Mouse (Mus musculus): Measurements from ENCODE around the gene Emid1. TPM values are rescaled to one million over a fixed set of nuclear protein-coding genes. Genes with fewer than 3 reads are reported as not detected.

The Emid1 gene
- polyA plus RNA-seq, 1 experiment from 2014 or later: 7.9 TPM

DNA sequence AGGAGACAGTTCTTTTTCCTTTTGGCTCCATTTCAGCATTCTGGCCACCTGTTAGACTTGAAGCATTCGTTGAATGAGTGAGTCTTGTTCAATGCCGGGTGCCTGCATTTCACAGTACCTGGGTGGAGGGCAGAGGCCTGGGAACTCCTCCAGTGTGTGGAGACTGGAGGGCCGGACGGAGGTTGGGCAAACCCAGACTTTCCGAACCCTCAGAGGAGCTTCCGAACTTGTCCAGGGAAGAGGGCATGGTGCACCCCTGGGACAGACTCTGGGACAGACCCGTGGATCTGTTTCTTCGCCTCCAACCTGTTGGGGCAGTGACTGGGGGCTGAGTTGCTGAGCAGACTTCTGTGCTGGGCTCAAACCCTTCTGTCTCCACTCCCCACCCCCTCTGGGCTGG is 95.0 kb downstream of the Emid1 start:
- peaks cover 28% of the 10 kb centered on the region for H3K4me1 ChIP-seq (ENCODE audit: control insufficient read depth, insufficient read depth, low read length)
- H3K36me3 ChIP-seq (ENCODE audit: control insufficient read depth, insufficient read depth, low read length): 0 out of 2 replicates have a peak, but pooled peaks cover 5% of the 10 kb centered on the region
- no peak overlapping the region for H3K9ac ChIP-seq (replicated peaks; ENCODE audit: low read length)
- H3K4me3 ChIP-seq (replicated peaks; ENCODE audit: low read depth, low read length): no peak overlapping the region
- ATAC-seq (ENCODE audit: low FRiP score, low TSS enrichment) (no peak), DNase-seq (no peak)
- no peaks in the 10 kb centered on the region for H3K9me3 ChIP-seq (ENCODE audit: control insufficient read depth, low read length)
- 45% methylated on average over 8 of the region's 8 CpGs for WGBS
- no peak overlapping the region for H3K27ac ChIP-seq (replicated peaks; ENCODE audit: low read depth, low read length)
- H3K27me3 ChIP-seq (ENCODE audit: control insufficient read depth, insufficient read depth, low read length): peaks cover 62% of the 10 kb centered on the region
- H3K4me2 ChIP-seq (ENCODE audit: low read length): no peak overlapping the region

Other genes starting within 250 kb of the Emid1 start
- gene Nefh, start 204.2 kb downstream of the Emid1 start, polyA plus RNA-seq (2014; fragmentation: Nextera tagmentation; extraction: Ambion mirVana): 3.2 and 3.5 TPM in 2 replicates
- 84.7 and 96.5 TPM in 2 replicates for gene Ap1b1, start 165.4 kb downstream of the Emid1 start, polyA plus RNA-seq (2014; fragmentation: Nextera tagmentation; extraction: Ambion mirVana)
- gene Rasl10a, start 94.1 kb downstream of the Emid1 start, polyA plus RNA-seq (2014; fragmentation: Nextera tagmentation; extraction: Ambion mirVana): 0.33 and 1.3 TPM in 2 replicates
- gene Gas2l1, start 86.9 kb downstream of the Emid1 start, polyA plus RNA-seq (2014; fragmentation: Nextera tagmentation; extraction: Ambion mirVana): 19.7 and 22.1 TPM in 2 replicates
- 34.5 and 45.4 TPM in 2 replicates for gene Rhbdd3, start 53.3 kb downstream of the Emid1 start, polyA plus RNA-seq (2014; fragmentation: Nextera tagmentation; extraction: Ambion mirVana)
- 346 and 428 TPM in 2 replicates for gene Ewsr1, start 53.0 kb downstream of the Emid1 start, polyA plus RNA-seq (2014; fragmentation: Nextera tagmentation; extraction: Ambion mirVana)
- 3.5 and 3.8 TPM in 2 replicates for gene Kremen1, start 109.3 kb upstream of the Emid1 start, polyA plus RNA-seq (2014; fragmentation: Nextera tagmentation; extraction: Ambion mirVana)

Measured in midbrain, embryonic 14.5 days (tissue).